Mouse (Mus musculus): ENCODE measurements around the gene Fkbp15. TPM values are rescaled to one million over a fixed set of nuclear protein-coding genes. Genes with fewer than 3 reads are reported as not detected.

Gene Fkbp15
- polyA plus RNA-seq, 1 experiment from 2014 or later: 20.9 TPM

GRCm38 (mm10) chr4:62367586-62367985, 7.2 kb upstream of the Fkbp15 start:
- no peak for ATAC-seq (ENCODE audit: low FRiP score, low read depth)
- no peaks in the 10 kb centered on the region for H3K27me3 ChIP-seq
- H3K4me2 ChIP-seq: no peak overlapping the region
- H3K36me3 ChIP-seq: no peaks in the 10 kb centered on the region
- peaks cover under 1% of the 10 kb centered on the region; the same call in 1 of the 2 replicates for H3K4me1 ChIP-seq (replicated peaks)
- H3K9me3 ChIP-seq: no peaks in the 10 kb centered on the region
- no peak overlapping the region for H3K9ac ChIP-seq
- H3K4me3 ChIP-seq: no peak overlapping the region
- H3K27ac ChIP-seq (replicated peaks): no peak overlapping the region
- WGBS: 92% methylated on average over 6 of the region's 6 CpGs

DNA sequence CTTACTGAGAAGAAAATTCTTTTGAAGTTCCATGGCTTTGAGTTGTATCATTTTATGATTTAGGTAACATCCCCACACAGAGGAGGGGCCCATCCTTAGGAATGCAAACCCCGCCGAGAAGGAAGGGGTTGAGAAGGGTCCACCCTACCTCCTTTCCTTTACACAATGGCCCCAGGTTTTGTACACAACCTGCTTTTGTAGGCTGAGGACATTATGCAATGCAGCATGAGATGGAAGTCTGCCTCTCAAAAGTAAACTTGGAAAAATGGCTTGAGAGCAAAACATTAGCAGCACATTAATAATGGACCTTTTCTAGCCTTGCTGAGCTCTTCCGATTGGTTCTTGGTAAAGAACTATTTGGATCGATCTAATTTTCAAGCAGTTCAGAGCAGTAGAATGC, 5.9 kb upstream of the Fkbp15 start:
- Histone ChIP-seq H3K9me3 (no peaks in the 10 kb centered on the region), H3K4me1 (replicated peaks) (peaks cover 13% of the 10 kb centered on the region), H3K4me3 (no peak overlapping the region), H3K9ac (no peak overlapping the region), H3K36me3 (no peaks in the 10 kb centered on the region), H3K27ac (replicated peaks) (no peak overlapping the region), H3K4me2 (no peak overlapping the region), H3K27me3 (no peaks in the 10 kb centered on the region)
- no peak for ATAC-seq (ENCODE audit: low FRiP score, low read depth)
- 84% methylated on average over 4 of the region's 4 CpGs for WGBS

GRCm38 (mm10) chr4:62364299-62364698, 4.0 kb upstream of the Fkbp15 start:
- 97% methylated on average over 8 of the region's 8 CpGs for WGBS
- Histone ChIP-seq H3K36me3 (no peaks in the 10 kb centered on the region), H3K9ac (no peak overlapping the region), H3K4me3 (no peak overlapping the region), H3K27ac (replicated peaks) (no peak overlapping the region), H3K9me3 (no peaks in the 10 kb centered on the region), H3K4me2 (no peak overlapping the region), H3K27me3 (no peaks in the 10 kb centered on the region), H3K4me1 (replicated peaks) (peaks cover 19% of the 10 kb centered on the region)
- ATAC-seq (ENCODE audit: low FRiP score, low read depth): no peak

GRCm38 (mm10) chr4:62362437-62362836, 2.1 kb upstream of the Fkbp15 start:
- H3K9me3 ChIP-seq: no peaks in the 10 kb centered on the region
- no peaks in the 10 kb centered on the region for H3K27me3 ChIP-seq
- no peak overlapping the region for H3K4me2 ChIP-seq
- no peak overlapping the region for H3K4me3 ChIP-seq
- no peak for ATAC-seq (ENCODE audit: low FRiP score, low read depth)
- no peak overlapping the region for H3K27ac ChIP-seq (replicated peaks)
- H3K36me3 ChIP-seq: no peaks in the 10 kb centered on the region
- WGBS: 89% methylated on average over 2 of the region's 2 CpGs
- peaks cover 28% of the 10 kb centered on the region for H3K4me1 ChIP-seq (replicated peaks)
- H3K9ac ChIP-seq: no peak overlapping the region

DNA sequence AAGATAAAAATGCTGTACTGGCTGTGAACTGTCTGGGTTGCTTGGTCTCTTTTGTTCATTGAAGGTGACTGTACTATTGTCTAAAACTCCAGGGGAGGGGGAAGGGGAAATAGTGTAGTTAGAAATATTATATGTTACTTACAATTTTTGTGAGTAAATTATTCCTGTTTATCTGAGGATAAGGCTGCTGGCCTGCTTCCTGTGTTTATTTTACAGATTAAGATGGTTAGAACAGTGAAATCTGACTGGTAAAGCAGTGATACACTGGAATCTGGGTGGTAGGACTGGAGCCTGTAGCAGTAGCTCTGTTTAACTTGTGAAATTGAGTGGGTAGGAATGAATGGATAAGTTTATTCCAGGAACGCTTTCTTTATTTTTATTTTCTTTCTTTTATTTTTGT, 1.6 kb upstream of the Fkbp15 start:
- no peaks in the 10 kb centered on the region for H3K27me3 ChIP-seq
- H3K9ac ChIP-seq: 0 out of 2 replicates have a peak overlapping the region, but pooled peaks have one; percentile 75
- peak overlapping the region; percentile 82 for H3K4me3 ChIP-seq
- H3K4me2 ChIP-seq: peak overlapping the region; percentile 60
- no peaks in the 10 kb centered on the region for H3K36me3 ChIP-seq
- no peak overlapping the region for H3K27ac ChIP-seq (replicated peaks)
- H3K4me1 ChIP-seq (replicated peaks): peaks cover 28% of the 10 kb centered on the region
- 95% methylated on average over 1 of the region's 1 CpGs for WGBS
- no peaks in the 10 kb centered on the region for H3K9me3 ChIP-seq
- no peak for ATAC-seq (ENCODE audit: low FRiP score, low read depth)

- Histone ChIP-seq H3K4me3 (peak overlapping the region; percentile 82), H3K9me3 (no peaks in the 10 kb centered on the region), H3K4me2 (peak overlapping the region; percentile 60), H3K4me1 (replicated peaks) (peaks cover 28% of the 10 kb centered on the region), H3K9ac (peak overlapping the region; percentile 75; the same call in 1 of the 2 replicates), H3K36me3 (no peaks in the 10 kb centered on the region), H3K27ac (replicated peaks) (peak overlapping the region; percentile 82; the same call in 1 of the 2 replicates), H3K27me3 (no peaks in the 10 kb centered on the region)
- no peak for ATAC-seq (ENCODE audit: low FRiP score, low read depth)
- WGBS: 45% methylated on average over 6 of the region's 6 CpGs
Observed at GRCm38 (mm10) chr4:62361571-62361970, 1.2 kb upstream of the Fkbp15 start.

- H3K4me3 ChIP-seq: peak overlapping the region; percentile 82
- peak overlapping the region; percentile 60 for H3K4me2 ChIP-seq
- no peaks in the 10 kb centered on the region for H3K9me3 ChIP-seq
- under 1% methylated on average over 21 of the region's 22 CpGs for WGBS
- H3K27me3 ChIP-seq: no peaks in the 10 kb centered on the region
- H3K4me1 ChIP-seq (replicated peaks): peaks cover 28% of the 10 kb centered on the region
- no peak; the same call in none of the 2 replicates for ATAC-seq (ENCODE audit: low FRiP score, low read depth)
- H3K36me3 ChIP-seq: no peaks in the 10 kb centered on the region
- peak overlapping the region; percentile 75 for H3K9ac ChIP-seq
- peak overlapping the region; percentile 82 for H3K27ac ChIP-seq (replicated peaks)
Observed at GRCm38 (mm10) chr4:62360805-62361455, 582 bp upstream of the Fkbp15 start.

DNA sequence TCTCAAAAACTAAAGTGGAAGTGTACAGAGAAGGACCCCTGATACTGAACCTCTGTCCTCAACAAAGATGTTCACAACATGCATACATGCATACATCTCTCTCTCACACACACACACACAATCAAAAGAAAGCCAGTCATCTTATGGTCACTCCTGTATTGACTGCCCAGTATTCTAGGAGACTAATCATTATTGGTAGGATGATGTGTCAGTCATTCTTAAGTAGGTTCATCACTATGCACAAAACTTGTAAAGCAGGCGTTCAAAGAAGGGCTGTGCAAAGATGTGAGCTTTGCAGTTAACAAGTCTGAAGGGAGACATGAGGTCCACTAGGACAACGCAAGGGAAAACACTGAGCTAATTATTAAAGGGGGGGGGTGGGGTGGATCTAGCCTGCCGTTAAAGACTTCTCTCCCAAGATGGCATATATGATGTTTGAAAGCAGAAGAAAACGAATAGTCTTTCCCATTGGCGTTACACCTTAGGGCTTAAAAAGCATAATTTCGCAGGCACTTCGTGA, 1.0 kb downstream of the Fkbp15 start:
- Histone ChIP-seq H3K36me3 (no peaks in the 10 kb centered on the region), H3K9ac (peak overlapping the region; percentile 69), H3K27me3 (no peaks in the 10 kb centered on the region), H3K27ac (replicated peaks) (peak overlapping the region; percentile 83), H3K4me1 (replicated peaks) (peaks cover 28% of the 10 kb centered on the region), H3K4me3 (peak overlapping the region; percentile 82), H3K9me3 (no peaks in the 10 kb centered on the region), H3K4me2 (peak overlapping the region; percentile 60)
- ATAC-seq (ENCODE audit: low FRiP score, low read depth): no peak
- 51% methylated on average over 7 of the region's 7 CpGs for WGBS

DNA sequence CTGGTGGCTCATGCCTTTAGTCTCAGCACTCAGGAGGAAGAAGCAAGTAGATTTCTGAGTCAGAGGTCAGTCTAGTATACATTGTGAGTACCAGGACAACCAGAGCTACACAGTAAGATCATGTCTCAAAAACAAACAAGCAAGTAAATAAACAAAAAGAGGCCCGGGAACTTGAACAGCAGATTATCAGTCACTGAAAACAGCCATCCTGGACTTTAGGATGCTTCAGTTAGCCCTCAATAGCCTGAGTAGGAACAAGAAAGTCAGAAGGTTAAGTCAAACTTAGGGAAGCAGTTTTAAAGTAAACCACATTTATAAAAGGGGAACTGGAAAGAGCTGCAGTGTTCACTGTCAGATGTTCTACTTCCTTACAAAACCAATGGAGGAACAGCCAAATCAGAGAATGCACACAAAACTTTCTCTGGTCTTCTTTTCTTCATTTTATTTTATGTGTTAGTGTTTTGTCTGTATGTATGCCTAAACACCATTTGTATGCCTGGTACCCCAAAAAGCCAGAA, 2.7 kb downstream of the Fkbp15 start:
- no peak overlapping the region for H3K27ac ChIP-seq (replicated peaks)
- no peaks in the 10 kb centered on the region for H3K27me3 ChIP-seq
- no peak overlapping the region for H3K4me3 ChIP-seq
- H3K9ac ChIP-seq: no peak overlapping the region
- 92% methylated on average over 1 of the region's 1 CpGs for WGBS
- H3K9me3 ChIP-seq: no peaks in the 10 kb centered on the region
- H3K4me1 ChIP-seq (replicated peaks): peaks cover 28% of the 10 kb centered on the region
- no peaks in the 10 kb centered on the region for H3K36me3 ChIP-seq
- no peak for ATAC-seq (ENCODE audit: low FRiP score, low read depth)
- no peak overlapping the region for H3K4me2 ChIP-seq

DNA sequence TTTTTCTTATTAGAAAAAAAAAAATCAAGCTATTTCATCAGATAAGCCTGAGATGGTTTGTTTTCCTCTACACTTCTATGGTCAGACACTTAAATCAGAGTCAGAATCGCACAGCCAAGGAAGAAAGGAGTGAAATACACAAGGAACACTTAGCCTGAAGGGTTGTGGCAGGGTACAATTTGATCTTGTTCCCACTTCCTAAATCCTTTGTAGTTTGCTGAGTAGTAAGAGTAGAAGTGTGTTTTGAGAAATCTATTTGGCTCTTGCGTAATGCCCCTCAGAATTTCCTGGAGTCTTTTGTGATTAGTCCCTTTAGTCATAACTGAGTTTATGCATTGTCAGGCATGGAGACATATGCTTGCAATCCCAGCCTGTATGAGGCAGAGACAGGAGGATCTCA, 11.0 kb downstream of the Fkbp15 start:
- H3K9me3 ChIP-seq: no peaks in the 10 kb centered on the region
- H3K4me3 ChIP-seq: no peak overlapping the region
- no peaks in the 10 kb centered on the region for H3K4me1 ChIP-seq (replicated peaks)
- H3K4me2 ChIP-seq: no peak overlapping the region
- no peak overlapping the region for H3K27ac ChIP-seq (replicated peaks)
- H3K9ac ChIP-seq: no peak overlapping the region
- no peaks in the 10 kb centered on the region for H3K27me3 ChIP-seq
- ATAC-seq (ENCODE audit: low FRiP score, low read depth): no peak
- peaks cover 27% of the 10 kb centered on the region for H3K36me3 ChIP-seq
- 94% methylated on average over 2 of the region's 2 CpGs for WGBS

GRCm38 (mm10) chr4:62348329-62348705, 12.0 kb downstream of the Fkbp15 start:
- Histone ChIP-seq H3K4me1 (replicated peaks) (no peaks in the 10 kb centered on the region), H3K27ac (replicated peaks) (0 out of 2 replicates have a peak overlapping the region, but pooled peaks have one; percentile 14), H3K9me3 (no peaks in the 10 kb centered on the region), H3K4me2 (no peak overlapping the region), H3K36me3 (peaks cover 34% of the 10 kb centered on the region), H3K27me3 (no peaks in the 10 kb centered on the region), H3K9ac (no peak overlapping the region), H3K4me3 (no peak overlapping the region)
- no peak for ATAC-seq (ENCODE audit: low FRiP score, low read depth)
- WGBS: 78% methylated on average over 2 of the region's 2 CpGs

DNA sequence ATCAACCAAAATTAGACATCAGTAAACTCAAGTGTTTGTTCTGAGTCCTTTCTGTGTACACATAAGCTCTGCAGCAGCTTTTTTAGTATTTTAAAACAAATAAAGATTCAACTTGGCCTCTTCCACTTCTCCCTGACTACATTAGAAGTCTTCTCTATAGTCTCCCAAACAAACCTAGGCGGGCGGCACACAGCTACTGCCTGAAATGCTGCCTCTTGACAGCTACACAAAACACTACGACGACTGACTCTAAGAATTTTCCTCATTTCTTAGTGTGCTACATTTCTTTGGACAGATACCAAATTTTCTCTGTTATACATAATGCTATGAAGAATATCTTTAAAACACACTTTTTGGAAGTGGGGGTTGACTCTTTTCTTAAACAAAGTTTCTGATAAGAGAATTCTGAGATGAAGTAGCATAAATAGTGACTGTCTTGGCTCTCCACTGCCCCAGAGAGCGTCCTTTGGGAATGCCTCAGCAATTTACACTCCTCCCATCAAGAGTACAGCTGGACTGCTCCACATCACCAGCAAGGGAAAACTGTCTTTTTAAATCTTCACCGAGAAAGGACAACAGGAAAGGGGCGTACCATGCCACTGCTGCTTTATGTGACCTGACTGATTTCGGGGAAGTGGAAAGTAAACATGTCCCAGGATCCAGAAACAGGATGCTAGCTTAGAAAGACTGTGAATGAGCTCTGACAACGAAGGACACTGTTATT, 12.6 kb downstream of the Fkbp15 start:
- H3K36me3 ChIP-seq: peaks cover 34% of the 10 kb centered on the region
- no peak overlapping the region for H3K9ac ChIP-seq
- no peak overlapping the region for H3K4me2 ChIP-seq
- no peak overlapping the region for H3K27ac ChIP-seq (replicated peaks)
- no peak for ATAC-seq (ENCODE audit: low FRiP score, low read depth)
- H3K4me3 ChIP-seq: no peak overlapping the region
- H3K9me3 ChIP-seq: no peaks in the 10 kb centered on the region
- H3K4me1 ChIP-seq (replicated peaks): no peaks in the 10 kb centered on the region
- WGBS: 82% methylated on average over 9 of the region's 9 CpGs
- no peaks in the 10 kb centered on the region for H3K27me3 ChIP-seq

Data from hindbrain, embryonic 15.5 days (tissue).